Mouse (Mus musculus): ENCODE measurements around the gene Angptl6.
A peak's percentile ranks its signal among the peaks of the same experiment; 100 is the strongest.

Gene Angptl6

GRCm38 (mm10) chr9:20879097-20879792, at the start of gene Angptl6:
Gene Angptl6 (minus strand): TSS chr9:20879727.
- DNase-seq (ENCODE audit: low spot score), result no peak

GRCm38 (mm10) chr9:20923258-20923657, 43.7 kb upstream of the Angptl6 start:
- DNase-seq (ENCODE audit: low spot score), result no peak

- no peak for DNase-seq (ENCODE audit: low spot score)
These were observed 36.6 kb upstream of the Angptl6 start for GRCm38 (mm10) chr9:20916160-20916559.

- no peak for DNase-seq (ENCODE audit: low spot score)
These were observed 30.4 kb upstream of the Angptl6 start for GRCm38 (mm10) chr9:20909948-20910347.

- no peak for DNase-seq (ENCODE audit: low spot score)
These were observed 22.6 kb upstream of the Angptl6 start for GRCm38 (mm10) chr9:20902174-20902491.

- no peak for DNase-seq (ENCODE audit: low spot score)
These were observed 22.1 kb upstream of the Angptl6 start for GRCm38 (mm10) chr9:20901466-20902173.

GRCm38 (mm10) chr9:20898511-20899073, 19.1 kb upstream of the Angptl6 start, which contains the start of gene Eif3g:
Gene Eif3g (minus strand): TSS chr9:20898623.
- peak; percentile 94 for DNase-seq (ENCODE audit: low spot score)

- no peak for DNase-seq (ENCODE audit: low spot score)
These were observed 18.4 kb upstream of the Angptl6 start for GRCm38 (mm10) chr9:20897736-20898510.

- no peak for DNase-seq (ENCODE audit: low spot score)
These were observed 15.9 kb upstream of the Angptl6 start for GRCm38 (mm10) chr9:20895382-20895781.

GRCm38 (mm10) chr9:20894629-20895028, 15.1 kb upstream of the Angptl6 start:
- no peak for DNase-seq (ENCODE audit: low spot score)

GRCm38 (mm10) chr9:20893590-20894343, 14.2 kb upstream of the Angptl6 start:
- no peak for DNase-seq (ENCODE audit: low spot score)

- no peak for DNase-seq (ENCODE audit: low spot score)
These were observed 13.5 kb upstream of the Angptl6 start for GRCm38 (mm10) chr9:20893069-20893468.

- DNase-seq (ENCODE audit: low spot score), result no peak
These were observed 12.7 kb upstream of the Angptl6 start for GRCm38 (mm10) chr9:20892104-20892653.

- no peak for DNase-seq (ENCODE audit: low spot score)
These were observed 12.0 kb upstream of the Angptl6 start for GRCm38 (mm10) chr9:20891339-20892103.

GRCm38 (mm10) chr9:20890411-20890810, 10.9 kb upstream of the Angptl6 start:
- DNase-seq (ENCODE audit: low spot score), result no peak

GRCm38 (mm10) chr9:20889185-20890141, 9.9 kb upstream of the Angptl6 start:
- DNase-seq (ENCODE audit: low spot score), result no peak

- DNase-seq (ENCODE audit: low spot score), result no peak
These were observed 8.8 kb upstream of the Angptl6 start for GRCm38 (mm10) chr9:20888386-20888765.

GRCm38 (mm10) chr9:20887704-20888385, 8.3 kb upstream of the Angptl6 start, which contains the start of gene Ppan:
Gene Ppan (plus strand): TSS chr9:20888175.
- peak; percentile 95 for DNase-seq (ENCODE audit: low spot score)

- DNase-seq (ENCODE audit: low spot score), result no peak
These were observed 7.7 kb upstream of the Angptl6 start for GRCm38 (mm10) chr9:20887191-20887590.

Data from testis, postnatal 10 days (tissue).